Mouse (Mus musculus) cortical plate, adult 2 months (tissue): Measurements from ENCODE around the gene Taf1a. TPM values are rescaled to one million over a fixed set of nuclear protein-coding genes. Genes with fewer than 3 reads are reported as not detected.
"Not testable (repeated sequence)": the region's sequence is repeated elsewhere in the genome, so short reads cannot be mapped to it uniquely, and the experiment has no call there.

Experiments used
- H3K27ac ChIP-seq: fragments of 200-500 bp; 2 replicates; pipeline ENCODE4 v1.5.1; 2012; ENCODE audit warnings: low read length, control low read depth, inconsistent platforms; ENCODE audit not compliant: insufficient read depth
- H3K4me1 ChIP-seq: fragments of 200-500 bp; 2 replicates; pipeline ENCODE4 v1.6.1; 2011; ENCODE audit warnings: low read length; ENCODE audit not compliant: control insufficient read depth, insufficient read depth
- H3K4me3 ChIP-seq: fragments of 200-500 bp; 2 replicates; pipeline ENCODE4 v1.5.1; 2011; ENCODE audit warnings: mild to moderate bottlenecking, low read length, control low read depth; ENCODE audit not compliant: insufficient read depth
- CTCF ChIP-seq: fragments of 200-500 bp; IDR thresholded peaks from 2 replicates; pipeline ENCODE4 v1.5.1; 2011; ENCODE audit warnings: mild to moderate bottlenecking, control low read depth, low read length; ENCODE audit not compliant: insufficient read depth; ENCODE audit errors: extremely low read depth
- POLR2A ChIP-seq: fragments of 200-500 bp; IDR thresholded peaks from 2 replicates; pipeline ENCODE4 v1.6.1; 2011; ENCODE audit warnings: mild to moderate bottlenecking, low read length, control low read depth; ENCODE audit not compliant: insufficient read depth; ENCODE audit errors: extremely low read depth
- polyA plus RNA-seq: library from polyadenylated mRNA; depleted of rRNA; stranded (reverse); fragments of >200 nt; gene quantifications from 2 replicates; pipeline ENCODE4 v1.2.3, GENCODE M21; 2012; rRNA removed

The Taf1a gene
- polyA plus RNA-seq = 25.2 and 27.7 TPM in 2 replicates

DNA sequence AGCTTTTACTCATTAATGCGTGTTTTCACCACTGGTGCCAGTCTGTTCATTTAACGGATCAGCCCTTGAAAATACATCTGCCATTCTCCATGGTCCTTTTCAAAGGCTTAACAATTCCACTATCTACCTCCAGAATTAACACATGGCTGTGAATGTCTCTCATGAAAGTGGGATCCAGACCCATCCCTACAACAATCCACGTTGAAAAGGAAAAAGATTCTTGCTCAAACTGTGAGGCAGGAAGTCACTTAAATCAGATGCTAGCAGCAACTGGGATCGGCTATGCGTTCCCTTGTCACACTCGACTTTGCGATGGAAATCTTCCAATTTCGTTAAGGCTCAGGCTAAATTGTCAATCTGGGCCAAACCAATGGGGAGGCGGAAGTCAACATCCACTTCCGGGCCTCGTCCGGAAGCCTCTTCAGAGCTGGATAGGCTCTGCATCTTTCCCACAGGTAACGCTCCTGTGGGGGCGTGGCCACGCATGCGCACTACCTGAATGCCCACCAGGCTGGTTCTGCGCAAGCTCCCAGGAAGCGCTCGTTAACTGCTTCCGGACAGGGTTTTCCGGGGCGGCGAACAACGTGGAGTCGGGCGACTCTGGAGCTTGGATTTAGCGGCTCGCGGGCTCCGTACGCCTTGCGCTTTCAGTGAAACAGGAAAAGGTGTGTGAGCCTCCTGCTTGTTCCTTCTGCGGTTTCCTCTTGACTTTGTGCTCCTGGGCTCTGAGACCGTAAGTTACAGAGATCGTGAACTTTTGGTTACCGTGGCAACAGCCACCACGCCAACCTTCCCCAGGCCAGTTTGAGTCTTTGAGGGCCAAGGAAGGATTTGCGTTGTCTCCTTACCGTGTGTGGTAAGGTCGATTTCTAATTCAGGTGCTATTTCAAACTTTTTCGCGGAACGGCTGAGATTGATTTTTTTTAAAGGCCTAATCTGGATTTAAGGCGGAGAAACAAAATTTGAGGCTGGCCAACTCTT lies at the start of gene Taf1a:
Taf1a (plus strand) TSS at position 556 of the 981 bp plus-strand sequence.
- TF ChIP-seq CTCF = no peak
- no peak for TF ChIP-seq POLR2A
- Histone ChIP-seq H3K4me3 (peak within 1 kb of the TSS; percentile 93), H3K4me1 (peaks cover 3% of the 10 kb centered on the region; the same call in 1 of the 2 replicates), H3K27ac (no peak within 1 kb of the TSS)

DNA sequence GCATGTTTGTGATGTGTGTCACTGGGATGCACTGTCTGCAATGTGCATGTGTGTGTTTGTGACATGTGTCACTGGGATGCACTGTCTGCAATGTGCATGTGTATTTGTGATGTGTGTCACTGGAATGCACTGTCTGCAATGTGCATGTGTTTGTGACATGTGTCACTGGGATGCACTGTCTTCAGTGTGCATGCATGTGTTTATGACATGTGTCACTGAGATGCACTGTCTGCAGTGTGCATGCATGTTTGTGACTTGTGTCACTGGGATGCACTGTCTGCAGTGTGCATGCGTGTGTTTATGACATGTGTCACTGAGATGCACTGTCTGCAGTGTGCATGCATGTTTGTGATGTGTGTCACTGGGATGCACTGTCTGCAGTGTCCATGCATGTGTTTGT lies 45.9 kb upstream of the Taf1a start:
- not testable (repeated sequence) for H3K4me3 ChIP-seq, H3K27ac ChIP-seq, H3K4me1 ChIP-seq

DNA sequence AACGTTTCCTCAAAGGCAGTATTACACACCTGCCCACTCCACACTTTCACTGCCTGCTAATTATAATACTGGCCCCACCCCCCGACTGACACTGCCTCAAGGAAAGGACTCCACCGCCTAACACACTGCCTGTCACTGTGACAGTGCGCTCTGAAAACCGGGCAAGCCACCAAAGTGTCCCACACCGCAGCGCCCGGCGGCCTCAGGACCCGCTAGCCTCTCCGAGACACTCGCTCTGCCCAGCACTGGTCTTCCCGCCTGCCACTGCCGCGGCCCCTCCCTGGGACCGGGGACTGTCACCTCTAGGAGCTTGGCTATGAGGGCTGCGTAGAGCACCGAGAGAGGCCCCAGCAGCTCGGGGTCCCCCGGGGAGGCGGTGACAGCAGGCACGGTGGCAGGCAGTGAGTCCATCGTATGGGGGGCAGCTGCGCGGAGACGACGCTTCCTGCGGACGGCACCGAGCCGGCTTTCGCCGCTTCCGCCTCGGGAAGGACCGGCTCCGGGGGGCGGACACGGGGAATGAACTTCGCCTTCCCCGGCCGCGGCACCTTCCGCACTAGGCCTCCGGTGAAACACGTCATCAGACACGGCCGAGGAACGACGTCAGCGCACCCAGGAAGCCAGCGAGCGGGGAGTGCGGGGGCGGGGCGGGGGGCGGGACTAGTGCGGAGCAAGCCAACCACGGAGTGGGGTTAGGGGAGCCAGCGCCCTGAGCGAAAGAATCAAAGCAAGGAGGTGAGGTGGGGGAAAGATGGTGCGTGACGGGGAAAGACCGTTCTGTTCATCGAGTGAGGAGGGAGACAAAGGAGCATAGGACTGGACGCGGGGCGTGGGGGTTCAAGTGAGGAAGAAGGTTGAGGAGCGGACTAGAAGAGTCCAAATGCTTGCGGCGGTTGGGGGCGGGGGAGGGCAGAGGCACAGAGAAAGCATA lies 43.6 kb upstream of the Taf1a start:
- Histone ChIP-seq H3K4me3 (peak overlapping the region; percentile 98), H3K27ac (peak overlapping the region; percentile 74), H3K4me1 (no peaks in the 10 kb centered on the region)
- no peak for TF ChIP-seq CTCF
- TF ChIP-seq POLR2A = peak; percentile 81

DNA sequence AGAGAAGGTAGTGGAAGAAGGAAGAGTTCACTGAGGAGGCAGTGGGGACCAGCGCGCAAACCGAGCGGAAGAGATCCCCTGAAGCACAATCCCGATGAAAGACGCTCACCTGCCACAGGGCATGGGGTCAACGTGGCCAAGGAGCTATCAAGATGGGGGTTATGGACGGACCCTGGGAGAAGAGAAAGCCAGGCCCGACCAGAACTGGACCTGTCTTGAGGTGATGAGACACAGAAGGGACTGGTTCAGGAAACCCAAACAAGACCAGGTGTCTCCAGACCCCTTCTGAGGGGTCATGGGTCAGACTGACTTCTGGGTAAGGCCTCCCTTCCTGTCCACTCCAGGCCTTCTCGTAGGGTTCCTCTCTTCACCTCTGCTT lies 43.0 kb upstream of the Taf1a start:
- H3K4me1 ChIP-seq = no peaks in the 10 kb centered on the region
- H3K4me3 ChIP-seq = peak overlapping the region; percentile 98
- TF ChIP-seq POLR2A = no peak
- TF ChIP-seq CTCF = no peak
- peak overlapping the region; percentile 21; the same call in 1 of the 2 replicates for H3K27ac ChIP-seq

DNA sequence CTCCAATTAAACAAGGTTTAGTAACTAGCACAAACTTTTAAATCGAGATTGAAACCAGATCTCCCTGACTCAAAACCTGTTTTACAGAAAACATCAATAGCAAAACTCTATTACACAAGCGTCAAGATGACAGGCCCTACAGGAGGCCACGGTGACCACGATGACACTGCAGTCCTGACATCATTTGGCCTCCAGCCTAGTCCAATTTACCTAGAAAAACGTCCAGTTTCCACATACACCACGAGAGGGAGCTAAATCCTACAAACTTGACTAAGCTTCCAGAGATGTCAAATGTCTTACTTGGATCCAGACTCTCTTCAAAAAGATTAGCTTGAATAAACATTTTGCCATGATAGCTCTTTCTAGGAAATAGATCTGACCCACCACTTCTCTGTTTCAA lies 38.9 kb upstream of the Taf1a start:
- H3K27ac ChIP-seq = no peak overlapping the region
- TF ChIP-seq CTCF (peak; percentile 48), POLR2A (no peak)
- H3K4me3 ChIP-seq = no peak overlapping the region
- no peaks in the 10 kb centered on the region for H3K4me1 ChIP-seq

DNA sequence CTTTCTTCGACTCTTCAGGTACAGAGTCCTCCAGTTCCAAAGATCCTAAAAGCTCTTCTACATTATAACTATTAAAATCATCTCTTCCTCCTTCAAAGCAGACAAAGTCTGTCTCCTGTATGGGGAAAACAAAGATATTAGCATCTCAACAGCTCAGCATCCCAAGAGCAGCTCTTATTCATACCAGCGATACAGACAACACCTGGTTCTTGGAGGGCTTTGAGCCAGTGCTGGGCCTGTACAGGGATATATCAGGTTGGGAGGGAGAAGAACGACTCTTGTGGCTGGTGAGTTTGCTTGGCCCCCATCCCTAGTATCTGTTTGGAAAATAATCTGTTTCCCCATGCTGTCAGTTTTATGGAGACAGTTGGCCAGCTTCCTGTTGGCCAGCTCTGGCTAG lies 29.9 kb upstream of the Taf1a start:
- Histone ChIP-seq H3K4me3 (no peak overlapping the region), H3K27ac (no peak overlapping the region), H3K4me1 (no peaks in the 10 kb centered on the region)
- TF ChIP-seq CTCF = no peak
- no peak for TF ChIP-seq POLR2A

DNA sequence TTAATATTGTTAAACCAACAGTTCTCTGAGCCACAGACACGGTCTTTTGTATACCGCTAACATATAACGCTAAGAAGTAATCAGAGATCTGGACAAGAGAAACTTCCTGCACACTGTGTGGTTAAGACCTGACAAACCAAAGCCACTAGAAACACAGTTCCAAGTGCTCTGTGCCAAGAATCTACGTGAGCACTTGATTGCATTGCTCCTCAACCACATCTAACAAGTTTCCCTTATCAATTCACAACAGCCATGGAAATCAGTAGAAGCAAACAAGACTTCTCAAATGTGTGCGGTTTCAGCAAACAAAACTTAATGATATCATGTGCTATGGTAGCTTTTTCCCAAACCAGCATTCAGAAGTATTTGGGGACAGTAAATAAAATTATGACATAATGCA lies 26.5 kb upstream of the Taf1a start:
- Histone ChIP-seq H3K4me3 (no peak overlapping the region), H3K4me1 (no peaks in the 10 kb centered on the region), H3K27ac (no peak overlapping the region)
- no peak for TF ChIP-seq CTCF
- no peak for TF ChIP-seq POLR2A

DNA sequence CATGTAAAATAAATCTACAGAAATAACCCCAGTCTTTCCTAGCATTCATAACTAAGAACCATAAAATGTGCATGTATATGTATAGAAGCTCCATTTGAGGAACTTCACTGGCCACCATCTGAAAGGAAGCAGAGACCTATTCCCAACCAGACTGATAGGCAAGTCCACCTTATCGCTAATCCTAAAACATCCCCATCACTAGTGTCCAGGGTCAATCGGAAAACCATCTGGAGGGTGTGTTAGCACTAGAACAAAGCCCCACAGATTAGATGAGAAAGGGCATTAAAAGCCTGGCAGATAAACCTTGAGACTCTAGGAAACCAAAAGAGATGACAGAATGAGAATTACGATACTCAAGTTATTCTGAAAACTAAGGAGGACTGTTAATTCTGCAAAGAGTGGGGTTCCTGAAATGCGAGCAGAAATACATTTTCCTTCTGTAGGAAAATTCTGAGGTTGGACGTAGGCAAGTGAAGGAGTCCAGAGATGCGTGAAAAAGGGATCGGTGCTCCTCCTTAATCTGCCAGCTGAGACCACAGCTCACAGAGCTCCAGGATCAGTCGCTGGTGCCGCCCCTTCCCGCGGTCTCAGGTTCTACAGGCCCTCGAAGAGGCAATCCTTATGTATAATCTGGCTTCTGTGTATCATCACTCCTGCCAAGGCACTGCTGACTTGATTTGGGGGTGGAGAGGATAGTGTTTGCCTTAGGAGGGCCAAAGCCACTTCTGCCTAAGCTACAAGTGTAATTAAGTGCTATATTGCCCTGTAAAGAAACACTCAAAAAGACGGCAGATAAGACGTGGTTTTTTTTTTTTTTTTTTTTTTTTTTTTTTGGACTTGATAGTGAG lies 25.8 kb upstream of the Taf1a start:
- no peak overlapping the region for H3K4me3 ChIP-seq
- TF ChIP-seq CTCF (no peak), POLR2A (no peak)
- H3K4me1 ChIP-seq = peaks cover 3% of the 10 kb centered on the region; the same call in 1 of the 2 replicates

DNA sequence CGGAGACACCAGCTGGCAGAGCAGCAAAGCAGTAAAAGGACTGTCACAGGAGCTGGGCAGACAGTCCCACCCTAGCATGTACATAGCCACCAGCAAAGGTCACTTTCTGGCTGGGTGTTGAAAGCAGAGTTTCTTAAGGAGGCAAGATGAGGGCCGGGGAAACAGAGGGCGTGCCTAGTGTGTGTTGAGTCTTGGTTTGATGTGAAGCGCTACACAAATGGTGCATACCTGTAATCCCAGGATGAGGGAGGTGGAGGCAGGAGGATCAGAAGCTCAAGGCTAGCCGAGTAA lies 25.3 kb upstream of the Taf1a start:
- H3K4me1 ChIP-seq = peaks cover 5% of the 10 kb centered on the region

More for the DNA sequence above, 25.8 kb upstream of the Taf1a start:
- H3K27ac ChIP-seq = no peak overlapping the region

More for the DNA sequence above, 25.3 kb upstream of the Taf1a start:
- no peak for TF ChIP-seq POLR2A
- TF ChIP-seq CTCF = no peak
- H3K27ac ChIP-seq = no peak overlapping the region
- H3K4me3 ChIP-seq = no peak overlapping the region
